Mouse (Mus musculus): ENCODE results near the gene Mllt6.
"Not testable (repeated sequence)": the region's sequence is repeated elsewhere in the genome, so short reads cannot be mapped to it uniquely, and the experiment has no call there.

Gene Mllt6

GRCm38 (mm10) chr11:97718281-97718860 is 55.2 kb downstream of the Mllt6 start:
- no peak for DNase-seq

- DNase-seq = no peak
Measured at GRCm38 (mm10) chr11:97719041-97719440, 55.8 kb downstream of the Mllt6 start.

DNA sequence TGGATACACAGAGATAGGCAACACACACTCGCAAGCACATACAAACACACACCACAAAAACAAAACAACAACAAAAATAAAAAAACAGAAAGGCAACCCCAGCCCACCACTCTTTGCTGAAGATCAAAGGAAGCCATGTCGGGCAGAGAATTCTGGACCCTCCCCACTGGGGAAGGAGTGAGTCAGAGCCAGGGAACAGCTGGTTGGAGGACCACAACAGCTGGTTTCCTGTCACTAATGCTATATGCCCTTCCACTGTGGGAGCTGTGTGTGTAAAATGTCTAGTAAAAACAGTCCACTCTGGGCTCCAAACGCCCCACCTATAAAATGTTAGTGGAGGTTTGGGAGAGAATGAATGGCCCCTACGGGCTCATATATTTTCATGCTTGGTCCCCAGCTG is 58.1 kb downstream of the Mllt6 start:
- DNase-seq = no peak

DNA sequence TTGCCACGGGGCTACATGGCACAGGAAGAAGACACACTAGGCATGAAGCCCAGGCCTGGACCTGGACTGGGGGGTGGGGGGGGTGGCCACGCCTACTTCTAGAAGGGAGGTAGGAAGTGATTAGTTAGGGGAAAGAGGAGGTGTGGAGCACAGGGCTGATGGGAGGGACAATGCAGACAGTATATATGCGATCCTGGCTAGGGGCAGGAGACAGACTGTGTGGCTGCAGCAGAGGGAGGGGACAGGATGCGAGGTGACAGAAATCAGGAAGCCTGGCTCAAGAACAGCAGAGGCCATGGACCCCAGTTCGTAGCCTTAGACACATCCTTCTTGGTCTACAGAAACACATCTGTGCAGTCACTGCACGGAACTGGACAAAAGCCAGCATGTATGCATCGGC is 60.5 kb downstream of the Mllt6 start:
- no peak for DNase-seq

DNA sequence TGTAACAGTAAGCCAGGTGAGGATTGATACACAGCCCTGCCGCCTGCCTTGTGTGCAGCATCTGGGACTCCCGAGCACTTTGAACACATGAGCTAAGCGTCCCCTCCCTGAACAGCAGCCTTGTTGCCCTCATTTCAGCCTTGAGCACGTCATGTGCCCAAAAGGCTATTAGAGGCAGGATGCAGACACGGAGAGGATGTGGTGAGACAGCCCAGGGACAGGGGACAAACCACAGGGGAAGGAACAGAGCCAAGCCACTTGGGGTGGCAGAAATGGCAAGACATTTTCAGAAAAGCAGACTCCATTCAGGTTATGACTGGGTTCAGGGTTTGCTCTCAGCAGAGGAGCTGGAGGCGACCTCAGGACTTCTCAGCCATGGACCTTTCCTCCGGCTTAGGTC is 65.1 kb downstream of the Mllt6 start:
- DNase-seq = no peak

- no peak for DNase-seq
Measured at GRCm38 (mm10) chr11:97728730-97729129, 65.5 kb downstream of the Mllt6 start.

DNA sequence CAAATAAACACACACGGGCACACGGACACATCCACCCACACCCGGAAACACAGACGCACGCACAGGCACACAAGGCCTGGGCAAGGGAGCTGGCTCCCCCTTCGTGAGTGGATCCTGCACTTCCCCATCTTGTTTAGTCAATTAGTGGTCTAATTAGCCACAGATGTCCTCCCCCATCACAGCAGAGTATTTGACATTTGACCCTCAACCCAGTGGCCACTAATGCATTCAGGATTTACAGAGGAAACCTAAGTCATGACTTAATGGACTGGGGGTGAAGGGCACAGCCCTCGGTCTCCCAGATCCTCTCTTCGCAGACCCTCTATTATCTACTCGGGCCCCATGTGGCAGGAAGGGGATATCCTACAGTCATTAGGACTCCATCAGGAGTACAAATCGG is 70.5 kb downstream of the Mllt6 start:
- no peak for DNase-seq

DNA sequence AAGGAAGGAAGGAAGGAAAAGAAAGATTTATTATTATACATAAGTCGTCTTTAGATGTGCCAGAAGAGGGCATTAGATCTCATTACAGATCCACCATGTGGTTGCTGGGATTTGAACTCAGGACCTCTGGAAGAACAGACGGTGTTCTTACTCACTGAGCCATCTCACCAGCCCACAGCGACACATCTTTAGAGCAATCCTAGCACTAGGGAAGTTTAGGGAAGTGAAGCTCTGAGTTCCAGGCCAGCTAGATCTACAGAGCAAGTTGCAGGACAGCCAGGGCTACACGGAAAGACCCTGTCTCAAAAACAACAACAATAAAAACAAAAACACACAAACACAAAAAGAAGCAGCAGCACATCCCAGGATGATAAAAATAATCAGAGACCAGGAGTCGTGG is 71.6 kb downstream of the Mllt6 start:
- not testable (repeated sequence) for DNase-seq

Data from lung, postnatal 4 days (tissue).